Mouse (Mus musculus): ENCODE data around the gene L3mbtl1. TPM values are rescaled to one million over a fixed set of nuclear protein-coding genes. Genes with fewer than 3 reads are reported as not detected.
"Not testable (repeated sequence)": the region's sequence is repeated elsewhere in the genome, so short reads cannot be mapped to it uniquely, and the experiment has no call there.

L3mbtl1 gene
- 0.06 and 0.15 TPM in 2 replicates for polyA plus RNA-seq (2014; fragmentation: Nextera tagmentation; extraction: Ambion mirVana)

DNA sequence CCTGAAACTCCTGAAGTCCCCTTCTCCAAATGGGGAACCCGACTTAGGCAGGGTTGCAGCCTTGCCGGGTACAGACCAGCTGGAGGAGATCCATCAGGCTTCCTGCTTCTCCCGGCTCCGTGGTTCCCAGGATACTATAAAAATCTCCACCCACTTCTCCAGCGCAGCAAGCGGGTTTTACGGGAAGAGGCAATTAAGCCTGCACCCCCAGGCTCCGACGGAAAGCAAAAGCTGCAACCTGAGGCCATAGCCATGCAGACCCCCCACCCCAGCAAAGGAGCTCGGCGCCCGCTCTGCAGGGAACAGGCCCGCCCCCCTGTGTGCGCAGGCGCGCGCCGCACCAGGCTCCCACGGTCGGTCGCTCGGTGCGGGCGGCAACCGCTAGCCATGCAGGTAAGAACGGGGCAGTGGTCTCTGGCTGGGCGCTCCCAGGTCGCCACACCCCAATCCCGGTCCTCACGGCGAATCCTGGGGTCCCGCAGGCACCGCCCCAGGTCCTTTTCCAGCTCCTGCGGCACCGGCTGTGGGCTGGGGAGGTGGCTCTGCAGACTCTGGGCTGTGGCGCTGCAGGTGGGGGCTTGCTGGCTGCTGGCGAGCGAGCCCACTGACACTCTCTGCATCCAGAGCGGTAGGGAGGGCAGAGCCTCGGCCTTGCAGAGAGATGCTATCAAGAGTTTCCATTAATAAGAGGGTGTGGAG, at the start of gene L3mbtl1:
Gene L3mbtl1, plus strand, starts transcription at position 325 of the 699 bp plus-strand sequence.
- peak; percentile 62 for ATAC-seq (replicated peaks; ENCODE audit: insufficient number of reproducible peaks, low FRiP score, low TSS enrichment, low read depth)
- DNase-seq (ENCODE audit: low spot score) = peak; percentile 45
- Histone ChIP-seq H3K27me3 (ENCODE audit: control insufficient read depth, insufficient read depth, low read length) (peaks cover 3% of the 10 kb centered on the region; the same call in 1 of the 2 replicates), H3K27ac (replicated peaks; ENCODE audit: low read depth, low read length) (no peak within 1 kb of the TSS), H3K9ac (replicated peaks; ENCODE audit: low read length) (peak within 1 kb of the TSS; percentile 57), H3K4me2 (ENCODE audit: low read depth, low read length) (peak within 1 kb of the TSS; percentile 97), H3K4me3 (ENCODE audit: low read depth, low read length) (peak within 1 kb of the TSS; percentile 48), H3K9me3 (replicated peaks; ENCODE audit: control insufficient read depth, low read length) (no peaks in the 10 kb centered on the region), H3K4me1 (ENCODE audit: control insufficient read depth, insufficient read depth, low read length) (no peaks in the 10 kb centered on the region; the same call in 1 of the 2 replicates), H3K36me3 (replicated peaks; ENCODE audit: control insufficient read depth, insufficient read depth, low read depth, low read length) (peaks cover 5% of the 10 kb centered on the region)
- under 1% methylated on average over 40 of the region's 40 CpGs for WGBS

DNA sequence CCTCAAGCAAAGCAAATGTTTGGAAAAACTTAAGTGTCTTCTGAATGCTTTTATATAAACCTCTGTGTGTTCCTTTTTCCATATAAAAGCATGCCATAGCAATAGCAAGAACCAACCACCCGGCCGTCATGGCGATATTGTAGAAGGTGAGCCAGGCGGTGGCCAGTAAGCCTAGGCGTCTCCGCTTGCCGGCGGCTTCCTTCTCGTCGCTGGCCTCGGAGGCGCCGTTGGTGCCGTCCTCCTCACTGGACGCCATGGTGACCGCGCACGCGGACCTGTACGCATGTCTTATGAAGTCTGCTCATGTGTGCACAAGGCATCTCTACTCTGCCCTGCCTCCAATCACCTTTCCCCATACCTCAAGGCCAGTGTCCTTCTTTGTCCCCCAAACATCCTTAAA, 44.0 kb upstream of the L3mbtl1 start:
- not testable (repeated sequence) for H3K4me3 ChIP-seq (ENCODE audit: low read depth, low read length); H3K27me3 ChIP-seq (ENCODE audit: control insufficient read depth, insufficient read depth, low read length); H3K9me3 ChIP-seq (replicated peaks; ENCODE audit: control insufficient read depth, low read length); H3K36me3 ChIP-seq (replicated peaks; ENCODE audit: control insufficient read depth, insufficient read depth, low read depth, low read length); H3K27ac ChIP-seq (replicated peaks; ENCODE audit: low read depth, low read length); H3K4me1 ChIP-seq (ENCODE audit: control insufficient read depth, insufficient read depth, low read length); H3K4me2 ChIP-seq (ENCODE audit: low read depth, low read length); DNase-seq (ENCODE audit: low spot score); ATAC-seq (replicated peaks; ENCODE audit: insufficient number of reproducible peaks, low FRiP score, low TSS enrichment, low read depth); H3K9ac ChIP-seq (replicated peaks; ENCODE audit: low read length)
- WGBS = 90% methylated on average over 20 of the region's 20 CpGs

DNA sequence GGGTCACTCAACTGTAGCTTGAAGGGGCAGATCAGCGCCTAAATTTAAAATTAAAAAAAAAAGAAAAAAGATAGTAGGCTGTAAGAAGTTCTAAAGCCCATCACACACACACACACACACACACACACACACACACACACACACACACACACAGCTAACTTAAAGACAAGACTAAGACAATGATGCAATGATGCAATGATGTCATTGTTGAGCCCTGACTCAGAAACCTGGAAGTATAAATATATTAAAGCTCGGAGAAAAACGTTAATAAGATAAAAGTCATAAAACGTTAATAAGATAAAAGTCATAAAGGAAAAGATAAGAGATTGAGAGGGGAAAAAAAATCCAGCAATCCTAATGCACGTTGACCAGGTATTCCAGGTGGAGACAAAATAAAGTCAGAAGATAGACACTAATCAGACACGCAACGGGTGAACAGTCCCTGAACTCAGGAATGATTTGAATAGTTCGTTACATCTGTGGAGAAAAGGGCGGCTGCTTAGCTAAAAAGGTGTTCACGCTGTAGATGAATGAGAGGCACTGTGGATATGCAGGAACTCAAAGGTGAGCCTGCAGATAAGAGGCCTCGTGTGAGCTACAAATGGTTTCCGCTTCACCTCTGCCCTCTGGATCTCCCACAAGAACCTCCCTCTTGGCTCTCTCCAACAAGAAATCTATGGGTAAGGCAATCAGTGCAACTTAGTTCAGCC, 43.2 kb upstream of the L3mbtl1 start:
- Histone ChIP-seq H3K36me3 (replicated peaks; ENCODE audit: control insufficient read depth, insufficient read depth, low read depth, low read length) (no peaks in the 10 kb centered on the region), H3K9ac (replicated peaks; ENCODE audit: low read length) (no peak overlapping the region), H3K9me3 (replicated peaks; ENCODE audit: control insufficient read depth, low read length) (no peaks in the 10 kb centered on the region), H3K27ac (replicated peaks; ENCODE audit: low read depth, low read length) (no peak overlapping the region), H3K4me2 (ENCODE audit: low read depth, low read length) (no peak overlapping the region), H3K4me3 (ENCODE audit: low read depth, low read length) (no peak overlapping the region), H3K27me3 (ENCODE audit: control insufficient read depth, insufficient read depth, low read length) (no peaks in the 10 kb centered on the region), H3K4me1 (ENCODE audit: control insufficient read depth, insufficient read depth, low read length) (no peaks in the 10 kb centered on the region)
- ATAC-seq (replicated peaks; ENCODE audit: insufficient number of reproducible peaks, low FRiP score, low TSS enrichment, low read depth) (no peak), DNase-seq (ENCODE audit: low spot score) (no peak)
- WGBS = 78% methylated on average over 12 of the region's 12 CpGs

DNA sequence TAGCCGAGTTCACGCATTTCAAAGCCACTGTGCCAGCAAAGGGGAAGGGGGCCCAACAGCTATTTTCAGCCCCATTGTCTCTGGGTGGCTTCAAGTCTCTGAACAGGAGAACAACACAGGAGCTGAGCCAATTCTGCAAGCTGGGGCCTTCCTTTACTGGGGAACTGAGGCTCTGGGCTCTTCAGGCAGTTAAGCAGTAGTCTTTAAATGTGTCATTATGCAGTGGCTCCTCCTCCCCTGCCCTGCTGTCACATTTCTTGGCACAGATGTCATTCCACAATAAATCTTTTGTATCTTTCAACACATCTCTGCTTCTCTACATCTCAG, 42.7 kb upstream of the L3mbtl1 start:
- Histone ChIP-seq H3K36me3 (replicated peaks; ENCODE audit: control insufficient read depth, insufficient read depth, low read depth, low read length) (no peaks in the 10 kb centered on the region), H3K27me3 (ENCODE audit: control insufficient read depth, insufficient read depth, low read length) (no peaks in the 10 kb centered on the region), H3K4me3 (ENCODE audit: low read depth, low read length) (no peak overlapping the region), H3K4me2 (ENCODE audit: low read depth, low read length) (no peak overlapping the region), H3K27ac (replicated peaks; ENCODE audit: low read depth, low read length) (no peak overlapping the region), H3K4me1 (ENCODE audit: control insufficient read depth, insufficient read depth, low read length) (no peaks in the 10 kb centered on the region), H3K9ac (replicated peaks; ENCODE audit: low read length) (no peak overlapping the region), H3K9me3 (replicated peaks; ENCODE audit: control insufficient read depth, low read length) (no peaks in the 10 kb centered on the region)
- 19% methylated on average over 2 of the region's 2 CpGs for WGBS
- ATAC-seq (replicated peaks; ENCODE audit: insufficient number of reproducible peaks, low FRiP score, low TSS enrichment, low read depth) (no peak), DNase-seq (ENCODE audit: low spot score) (no peak)

DNA sequence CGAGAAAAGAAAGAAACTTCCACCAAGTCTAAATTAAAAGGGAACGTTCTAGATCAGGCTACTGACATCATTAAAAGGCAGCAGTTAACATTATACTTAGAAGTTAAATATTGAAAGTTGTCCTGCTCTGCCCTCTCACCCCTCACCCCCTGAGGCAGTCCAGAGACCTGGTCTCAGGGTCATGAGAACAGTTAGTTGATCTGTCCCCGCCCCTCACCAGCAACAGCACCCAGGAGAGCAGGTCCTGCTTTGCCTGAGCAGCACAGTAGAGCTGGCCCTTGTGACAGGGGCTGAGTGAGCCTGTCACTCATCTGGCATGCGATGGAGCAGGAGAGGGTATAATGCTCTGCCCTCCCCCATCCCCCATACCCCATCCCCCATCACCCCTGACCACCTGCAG, 37.4 kb upstream of the L3mbtl1 start:
- 69% methylated on average over 4 of the region's 4 CpGs for WGBS
- no peak for DNase-seq (ENCODE audit: low spot score)
- no peaks in the 10 kb centered on the region for H3K9me3 ChIP-seq (replicated peaks; ENCODE audit: control insufficient read depth, low read length)
- no peaks in the 10 kb centered on the region for H3K27me3 ChIP-seq (ENCODE audit: control insufficient read depth, insufficient read depth, low read length)
- no peak overlapping the region for H3K4me2 ChIP-seq (ENCODE audit: low read depth, low read length)
- H3K36me3 ChIP-seq (replicated peaks; ENCODE audit: control insufficient read depth, insufficient read depth, low read depth, low read length) = no peaks in the 10 kb centered on the region
- H3K27ac ChIP-seq (replicated peaks; ENCODE audit: low read depth, low read length) = no peak overlapping the region
- no peak for ATAC-seq (replicated peaks; ENCODE audit: insufficient number of reproducible peaks, low FRiP score, low TSS enrichment, low read depth)
- H3K9ac ChIP-seq (replicated peaks; ENCODE audit: low read length) = no peak overlapping the region
- no peaks in the 10 kb centered on the region for H3K4me1 ChIP-seq (ENCODE audit: control insufficient read depth, insufficient read depth, low read length)
- no peak overlapping the region for H3K4me3 ChIP-seq (ENCODE audit: low read depth, low read length)

DNA sequence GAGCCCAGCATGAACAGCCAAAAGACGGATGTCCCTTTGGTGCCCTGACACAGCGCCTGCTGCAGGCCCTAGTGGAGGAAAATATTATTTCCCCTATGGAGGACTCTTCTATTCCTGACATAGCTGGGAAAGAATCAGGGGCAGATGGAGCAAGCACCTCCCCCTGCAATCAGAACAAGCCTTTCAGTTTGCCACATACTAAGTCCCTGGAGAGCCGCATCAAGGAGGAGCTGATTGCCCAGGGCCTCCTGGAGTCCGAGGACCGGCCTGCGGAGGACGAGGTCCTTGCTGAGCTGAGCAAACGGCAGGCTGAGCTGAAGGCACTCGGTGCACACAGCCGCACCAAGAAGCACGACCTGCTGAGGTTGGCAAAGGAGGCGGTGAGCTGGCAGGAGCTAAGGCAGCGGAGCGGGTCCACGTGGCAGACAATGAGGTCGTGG, 35.2 kb upstream of the L3mbtl1 start:
- Histone ChIP-seq H3K4me3 (ENCODE audit: low read depth, low read length) (no peak overlapping the region), H3K4me2 (ENCODE audit: low read depth, low read length) (no peak overlapping the region), H3K27me3 (ENCODE audit: control insufficient read depth, insufficient read depth, low read length) (no peaks in the 10 kb centered on the region), H3K9ac (replicated peaks; ENCODE audit: low read length) (no peak overlapping the region), H3K4me1 (ENCODE audit: control insufficient read depth, insufficient read depth, low read length) (no peaks in the 10 kb centered on the region), H3K36me3 (replicated peaks; ENCODE audit: control insufficient read depth, insufficient read depth, low read depth, low read length) (no peaks in the 10 kb centered on the region), H3K9me3 (replicated peaks; ENCODE audit: control insufficient read depth, low read length) (no peaks in the 10 kb centered on the region), H3K27ac (replicated peaks; ENCODE audit: low read depth, low read length) (no peak overlapping the region)
- WGBS = 41% methylated on average over 16 of the region's 16 CpGs
- 0 out of 2 replicates have a peak, but pooled peaks have one; percentile 9 for ATAC-seq (replicated peaks; ENCODE audit: insufficient number of reproducible peaks, low FRiP score, low TSS enrichment, low read depth)
- DNase-seq (ENCODE audit: low spot score) = peak; percentile 33

DNA sequence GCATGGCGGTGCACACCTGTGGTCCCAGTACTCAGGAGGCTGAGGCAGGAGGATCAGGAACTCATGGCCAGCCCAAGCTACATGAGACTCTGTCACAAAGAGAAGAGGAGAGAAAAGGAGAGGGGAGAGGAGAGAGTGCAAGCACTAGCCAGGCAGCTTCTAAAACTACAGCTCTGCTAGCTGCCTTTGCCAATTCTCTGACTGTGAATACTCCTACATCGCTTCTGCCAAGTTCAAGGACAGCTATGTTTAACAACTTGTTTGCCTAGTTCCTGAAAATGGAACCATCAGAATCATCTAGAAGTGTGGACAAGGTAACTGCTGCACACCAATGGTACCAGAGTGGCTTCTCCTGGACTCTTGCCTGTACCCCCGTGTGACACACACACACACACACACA, 29.2 kb upstream of the L3mbtl1 start:
- H3K9ac ChIP-seq (replicated peaks; ENCODE audit: low read length) = no peak overlapping the region
- WGBS = 76% methylated on average over 3 of the region's 3 CpGs
- no peak overlapping the region for H3K4me3 ChIP-seq (ENCODE audit: low read depth, low read length)
- ATAC-seq (replicated peaks; ENCODE audit: insufficient number of reproducible peaks, low FRiP score, low TSS enrichment, low read depth) = no peak
- no peaks in the 10 kb centered on the region for H3K36me3 ChIP-seq (replicated peaks; ENCODE audit: control insufficient read depth, insufficient read depth, low read depth, low read length)
- no peak overlapping the region for H3K27ac ChIP-seq (replicated peaks; ENCODE audit: low read depth, low read length)
- H3K4me1 ChIP-seq (ENCODE audit: control insufficient read depth, insufficient read depth, low read length) = no peaks in the 10 kb centered on the region
- DNase-seq (ENCODE audit: low spot score) = no peak
- H3K9me3 ChIP-seq (replicated peaks; ENCODE audit: control insufficient read depth, low read length) = no peaks in the 10 kb centered on the region
- H3K4me2 ChIP-seq (ENCODE audit: low read depth, low read length) = no peak overlapping the region
- H3K27me3 ChIP-seq (ENCODE audit: control insufficient read depth, insufficient read depth, low read length) = no peaks in the 10 kb centered on the region

DNA sequence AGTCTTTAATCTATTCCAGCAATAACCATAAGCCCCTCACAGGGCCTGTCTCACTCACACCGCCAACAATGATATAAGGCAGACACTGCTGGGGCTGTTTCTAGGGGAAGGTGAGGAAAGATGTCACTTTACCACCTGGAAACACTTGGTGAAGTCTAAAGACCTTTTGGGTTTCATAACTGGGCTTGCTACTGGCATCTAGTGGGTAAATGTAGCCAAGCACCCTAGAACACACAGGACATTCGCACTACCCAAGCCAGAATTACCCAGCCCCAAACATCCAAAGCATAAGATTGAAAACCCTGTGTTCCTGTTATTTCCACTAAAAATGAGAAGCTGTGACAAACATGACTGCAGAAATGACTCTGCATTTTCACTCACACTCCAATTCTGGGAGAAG, 28.8 kb upstream of the L3mbtl1 start:
- 68% methylated on average over 2 of the region's 2 CpGs for WGBS

More for the DNA sequence above, 28.8 kb upstream of the L3mbtl1 start:
- DNase-seq (ENCODE audit: low spot score) = peak; percentile 46
- no peak for ATAC-seq (replicated peaks; ENCODE audit: insufficient number of reproducible peaks, low FRiP score, low TSS enrichment, low read depth)
- Histone ChIP-seq H3K4me3 (ENCODE audit: low read depth, low read length) (no peak overlapping the region), H3K27ac (replicated peaks; ENCODE audit: low read depth, low read length) (no peak overlapping the region), H3K36me3 (replicated peaks; ENCODE audit: control insufficient read depth, insufficient read depth, low read depth, low read length) (no peaks in the 10 kb centered on the region), H3K4me2 (ENCODE audit: low read depth, low read length) (no peak overlapping the region), H3K27me3 (ENCODE audit: control insufficient read depth, insufficient read depth, low read length) (no peaks in the 10 kb centered on the region), H3K9ac (replicated peaks; ENCODE audit: low read length) (no peak overlapping the region), H3K9me3 (replicated peaks; ENCODE audit: control insufficient read depth, low read length) (no peaks in the 10 kb centered on the region), H3K4me1 (ENCODE audit: control insufficient read depth, insufficient read depth, low read length) (no peaks in the 10 kb centered on the region)
